Mouse (Mus musculus): ENCODE measurements around the gene Ramp1.
A peak's percentile ranks its signal among the peaks of the same experiment; 100 is the strongest.

Ramp1 gene

DNA sequence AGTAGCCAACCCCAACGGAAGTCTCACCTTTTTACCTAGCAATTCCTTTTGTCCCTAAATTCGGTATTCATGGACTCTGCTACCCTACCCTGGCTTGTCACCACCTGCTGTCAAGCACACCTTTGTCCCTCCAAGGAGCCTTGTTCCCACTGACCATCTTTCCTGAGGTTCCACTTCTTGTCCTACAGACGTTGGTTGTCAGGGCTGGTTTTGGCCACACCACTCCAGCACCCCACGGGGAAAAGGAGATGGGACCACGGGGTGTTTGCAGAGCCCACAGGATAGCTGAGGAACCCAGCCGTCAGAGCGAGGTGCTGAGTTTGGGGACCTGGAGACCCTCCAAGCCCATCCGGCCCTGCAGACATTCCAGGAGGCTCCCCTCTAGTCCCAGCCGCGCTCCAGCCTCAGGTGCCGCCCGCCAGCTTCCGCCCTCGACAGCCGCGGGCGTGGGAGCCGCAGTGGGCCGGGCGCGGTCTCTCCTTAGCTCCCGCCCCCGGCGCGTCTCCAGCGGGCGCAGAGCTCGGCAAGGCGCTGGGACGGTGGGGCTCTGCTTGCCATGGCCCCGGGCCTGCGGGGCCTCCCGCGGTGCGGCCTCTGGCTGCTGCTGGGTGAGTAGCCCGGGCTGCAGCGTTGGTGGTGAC is at the start of gene Ramp1:
Gene Ramp1 (plus strand): TSS at position 290 of the 641 bp plus-strand sequence.
- DNase-seq (ENCODE audit: low read depth, low spot score): no peak

DNA sequence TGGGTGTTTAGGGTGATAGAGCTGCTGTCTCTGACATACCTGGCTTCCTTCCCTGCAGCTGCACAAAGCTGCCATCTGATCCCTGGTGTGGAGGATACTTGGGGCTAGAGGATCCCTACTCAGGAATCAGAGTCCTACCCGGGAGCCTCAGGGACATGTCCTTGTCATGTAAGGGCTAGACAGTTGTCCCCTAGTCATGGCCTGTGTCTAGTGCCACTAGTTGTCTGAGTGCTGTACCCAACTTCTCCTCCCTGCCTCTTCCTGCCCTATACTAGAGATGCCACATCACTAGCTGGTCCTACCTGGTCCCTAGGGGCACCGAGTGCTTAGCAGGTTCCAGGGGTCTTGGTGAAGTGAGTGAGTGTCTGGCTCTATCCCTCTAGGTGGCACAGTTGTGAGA is 42.6 kb upstream of the Ramp1 start:
- no peak for DNase-seq (ENCODE audit: low read depth, low spot score)

GRCm38 (mm10) chr1:91144813-91145212 is 34.8 kb upstream of the Ramp1 start, which contains the start of gene Rbm44:
Gene Rbm44, plus strand, starts transcription at chr1:91145089.
- DNase-seq (ENCODE audit: low read depth, low spot score): no peak

GRCm38 (mm10) chr1:91151509-91151908 is 28.1 kb upstream of the Ramp1 start:
- DNase-seq (ENCODE audit: low read depth, low spot score): no peak

DNA sequence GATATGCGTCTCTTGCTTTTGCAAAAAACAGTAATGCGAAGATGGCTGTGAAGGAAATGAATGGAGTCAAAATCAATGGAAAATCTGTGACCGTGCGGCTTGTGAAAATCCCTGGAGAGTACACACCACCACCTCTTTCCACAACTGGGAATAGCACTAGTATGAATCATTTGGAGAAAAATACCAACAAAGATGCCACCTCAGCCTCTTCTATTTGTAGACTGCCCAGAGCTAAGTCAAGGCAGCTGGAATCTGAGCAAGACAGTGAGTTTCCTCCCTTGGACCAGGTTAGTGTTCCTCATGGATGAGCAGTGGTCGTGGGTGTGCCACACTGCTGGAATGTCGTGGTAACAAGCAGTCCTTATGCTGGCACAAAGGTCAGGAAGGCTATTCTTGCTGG is 12.8 kb upstream of the Ramp1 start:
- DNase-seq (ENCODE audit: low read depth, low spot score): peak; percentile 42

DNA sequence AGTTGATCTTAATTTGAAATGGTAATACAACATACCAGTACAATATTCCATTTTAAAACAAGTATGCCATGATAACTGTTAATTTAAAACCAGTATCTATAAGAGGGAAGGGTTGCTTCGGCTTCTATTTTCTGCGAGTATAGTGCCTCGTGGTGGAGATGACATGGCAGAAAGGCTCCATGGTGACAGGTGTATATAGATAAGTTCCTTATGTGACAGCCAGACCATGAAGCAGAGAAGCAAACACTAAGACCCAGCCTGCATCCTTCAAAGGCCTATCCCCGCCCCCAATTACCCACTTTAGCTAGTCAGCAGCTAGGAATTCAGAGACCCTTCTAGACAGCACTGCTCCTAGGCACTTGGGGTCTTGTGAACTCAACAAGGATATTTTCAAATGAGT is 10.5 kb upstream of the Ramp1 start:
- no peak for DNase-seq (ENCODE audit: low read depth, low spot score)

- no peak for DNase-seq (ENCODE audit: low read depth, low spot score)
Measured at GRCm38 (mm10) chr1:91174796-91175195, 4.8 kb upstream of the Ramp1 start.

- no peak for DNase-seq (ENCODE audit: low read depth, low spot score)
Measured at GRCm38 (mm10) chr1:91176026-91176425, 3.6 kb upstream of the Ramp1 start.

DNA sequence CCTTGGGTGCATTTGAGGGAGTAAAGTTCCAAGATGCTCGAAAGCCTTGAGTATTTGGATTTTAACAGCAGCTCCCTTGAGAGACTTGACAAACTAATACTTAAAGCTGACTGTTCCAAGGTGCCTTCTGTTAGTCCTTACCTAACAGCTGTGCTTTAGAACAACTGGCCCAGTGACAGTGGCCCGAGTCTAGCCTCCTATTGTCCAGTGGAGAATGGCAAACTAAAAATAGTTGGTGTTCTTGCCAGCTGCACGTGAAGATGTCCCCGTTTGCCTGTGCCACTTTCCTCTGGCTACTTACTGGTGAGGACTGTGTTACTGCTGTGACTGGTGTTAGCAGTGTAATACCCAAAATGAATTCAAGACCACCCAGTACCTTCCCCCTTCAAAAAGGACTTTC is 2.8 kb upstream of the Ramp1 start:
- no peak for DNase-seq (ENCODE audit: low read depth, low spot score)

DNA sequence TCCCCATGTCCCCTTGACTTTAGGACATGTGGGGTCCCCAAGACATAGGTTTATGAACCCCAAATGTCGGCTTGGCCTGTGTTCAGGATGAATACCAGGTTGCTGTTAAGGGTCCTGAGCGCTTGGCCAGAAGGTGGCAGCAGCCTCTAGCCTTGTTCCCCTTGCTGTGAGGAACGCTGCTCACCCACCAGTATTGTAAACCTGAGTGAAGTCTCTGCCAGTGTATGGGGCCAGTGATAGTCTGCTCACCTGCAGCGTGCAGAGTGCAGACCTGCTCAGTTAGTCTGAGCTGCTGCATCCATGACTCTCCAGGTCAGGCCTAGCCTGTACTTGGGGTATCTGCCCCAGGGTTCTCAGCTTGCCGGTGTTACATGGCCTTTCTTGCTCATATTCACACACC is 536 bp upstream of the Ramp1 start:
- DNase-seq (ENCODE audit: low read depth, low spot score): peak; percentile 75

- DNase-seq (ENCODE audit: low read depth, low spot score): no peak
Measured at GRCm38 (mm10) chr1:91180174-91180565, 548 bp downstream of the Ramp1 start.

GRCm38 (mm10) chr1:91180723-91181122 is 1.1 kb downstream of the Ramp1 start:
- no peak for DNase-seq (ENCODE audit: low read depth, low spot score)

- DNase-seq (ENCODE audit: low read depth, low spot score): no peak
Measured at GRCm38 (mm10) chr1:91181261-91181660, 1.6 kb downstream of the Ramp1 start.

- no peak for DNase-seq (ENCODE audit: low read depth, low spot score)
Measured at GRCm38 (mm10) chr1:91181784-91182450, 2.3 kb downstream of the Ramp1 start.

DNA sequence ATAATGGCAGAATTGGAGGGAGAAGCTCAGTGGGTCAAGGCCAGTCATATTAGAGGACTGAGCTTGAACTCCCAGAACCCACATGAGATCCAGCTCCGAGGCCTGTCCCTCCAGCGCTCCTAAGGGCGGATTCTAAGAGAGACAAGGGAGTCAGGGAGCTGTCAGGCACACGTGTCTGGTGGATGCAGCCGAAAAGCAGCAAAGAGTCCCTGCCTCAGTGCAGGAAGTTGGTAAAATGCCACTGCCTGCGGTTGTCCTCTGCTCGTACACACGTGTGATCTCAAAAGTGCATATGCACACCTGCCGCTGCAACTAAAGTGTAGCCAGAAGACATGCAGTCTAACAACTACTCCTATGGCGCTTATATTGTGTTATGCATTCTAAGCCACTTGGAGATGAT is 3.7 kb downstream of the Ramp1 start:
- no peak for DNase-seq (ENCODE audit: low read depth, low spot score)

DNA sequence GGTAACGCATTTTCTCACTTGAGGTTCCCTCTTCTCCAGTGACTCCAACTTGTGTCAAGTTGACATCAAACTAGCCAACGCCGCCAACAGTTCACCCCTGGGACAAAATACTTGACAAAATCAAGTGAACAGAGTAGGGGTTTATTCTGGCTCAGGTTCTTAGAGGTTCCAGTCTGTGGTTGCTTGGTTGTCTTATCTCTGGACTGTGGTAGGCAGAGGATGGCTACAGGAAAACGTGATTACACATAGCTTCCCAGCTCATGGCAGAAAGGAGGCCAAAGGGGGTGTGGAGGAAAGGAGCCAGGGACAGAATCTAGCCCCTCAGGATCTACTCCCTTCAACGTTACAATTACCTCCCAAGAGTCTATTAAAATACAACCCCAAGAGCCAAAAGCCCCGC is 7.1 kb downstream of the Ramp1 start:
- no peak for DNase-seq (ENCODE audit: low read depth, low spot score)

- DNase-seq (ENCODE audit: low read depth, low spot score): no peak
Measured at GRCm38 (mm10) chr1:91187315-91187714, 7.7 kb downstream of the Ramp1 start.

GRCm38 (mm10) chr1:91187786-91188640 is 8.4 kb downstream of the Ramp1 start:
- no peak for DNase-seq (ENCODE audit: low read depth, low spot score)

DNA sequence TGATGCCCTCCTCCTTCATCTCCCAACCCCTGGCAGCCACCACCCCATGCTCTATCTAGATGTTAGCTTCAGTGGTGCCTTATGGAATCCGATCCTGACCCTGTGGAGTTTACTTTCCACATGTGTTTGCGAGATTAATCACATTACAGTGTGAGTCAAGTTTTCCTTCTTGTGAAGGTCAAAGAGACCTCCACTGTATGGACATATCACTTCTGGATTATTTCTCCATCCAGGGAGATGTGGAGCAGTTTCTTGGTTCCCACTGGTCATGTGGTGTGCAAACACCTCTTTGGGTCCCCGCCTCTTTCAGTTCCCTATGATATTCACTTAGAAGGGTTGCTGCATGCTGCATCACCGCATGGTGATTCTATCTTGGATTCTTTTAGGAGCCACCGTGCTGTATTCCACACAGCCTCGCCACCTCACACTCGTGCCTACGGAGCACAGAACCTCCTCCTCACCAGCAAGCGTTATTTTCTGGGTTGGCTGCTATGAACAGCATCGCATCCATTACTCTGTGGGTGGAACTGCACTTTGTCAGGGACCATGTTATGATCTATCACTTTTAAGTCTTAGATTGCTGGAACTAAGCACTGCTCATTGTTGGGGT is 9.3 kb downstream of the Ramp1 start:
- peak; percentile 10 for DNase-seq (ENCODE audit: low read depth, low spot score)

DNA sequence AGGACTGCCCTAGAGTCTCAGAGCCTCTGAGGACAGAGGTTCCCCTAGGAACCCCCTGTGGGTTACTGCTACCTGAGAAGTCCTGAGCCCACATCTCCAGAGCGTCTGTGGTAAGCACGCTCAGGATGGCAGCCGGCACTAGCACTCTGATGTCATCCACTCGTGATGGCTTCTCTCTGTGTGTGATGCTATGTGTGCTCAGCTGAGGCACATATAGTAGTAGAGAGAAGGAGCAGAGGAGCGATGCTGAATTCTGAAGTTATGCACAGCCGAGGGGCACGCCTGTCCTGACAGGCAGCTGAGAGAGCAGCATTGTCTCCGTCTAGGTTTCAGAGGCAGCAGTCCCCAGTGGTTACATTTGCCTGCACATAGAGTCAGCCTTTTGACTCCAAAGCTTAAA is 12.6 kb downstream of the Ramp1 start:
- DNase-seq (ENCODE audit: low read depth, low spot score): no peak

DNA sequence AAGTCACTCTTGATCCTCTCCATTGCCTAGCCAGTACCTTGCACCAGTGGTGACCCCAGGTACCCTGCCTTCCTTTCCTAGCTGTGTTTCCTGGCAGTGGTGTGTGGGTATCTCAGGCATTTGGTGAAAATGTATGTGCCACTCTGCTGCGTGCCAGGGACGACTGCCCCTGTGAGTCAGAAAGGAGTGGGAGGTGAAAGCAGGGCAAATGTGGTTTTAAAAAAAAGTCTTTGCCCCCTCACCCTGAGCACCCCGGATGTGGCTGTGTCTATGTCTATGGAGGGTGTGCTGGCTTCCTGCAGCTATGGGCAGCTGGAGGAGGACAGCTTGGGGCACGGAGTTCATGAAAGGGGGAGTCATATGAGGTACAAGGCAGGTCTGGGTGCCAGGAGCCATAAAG is 13.6 kb downstream of the Ramp1 start:
- DNase-seq (ENCODE audit: low read depth, low spot score): peak; percentile 11

- no peak for DNase-seq (ENCODE audit: low read depth, low spot score)
Measured at GRCm38 (mm10) chr1:91193680-91194079, 14.1 kb downstream of the Ramp1 start.
